ENCODE assay signal across 27 mouse cellular contexts in the genomic region with DNA sequence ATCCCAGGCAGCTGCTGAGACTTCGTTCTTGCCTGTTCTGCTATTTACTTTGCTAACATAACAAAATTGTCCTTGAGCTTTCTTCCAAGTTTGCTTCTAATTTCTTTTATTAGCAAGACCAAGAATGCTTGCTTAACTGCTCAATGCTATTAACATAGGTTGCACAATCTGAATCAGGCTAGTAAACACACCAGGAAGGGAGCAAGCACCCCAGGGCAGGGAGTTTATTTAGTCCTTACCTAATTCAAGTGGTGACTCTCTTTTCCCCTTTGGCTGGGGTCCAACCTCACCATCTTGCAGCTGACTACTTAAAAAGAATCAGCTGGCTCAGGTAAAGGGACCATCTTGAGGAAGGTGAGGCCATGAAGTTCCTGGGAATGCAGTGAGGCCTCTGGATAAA. TPM values are rescaled to one million over a fixed set of nuclear protein-coding genes. Genes with fewer than 3 reads are reported as not detected.
DNase-seq lines count a peak whose midpoint lies in the region; ATAC-seq and TF ChIP-seq lines count a peak whose summit lies in the region.
"Had no signal": no experiment of that assay in that cellular context is flagged by ENCODE, and none has a peak within 500 bp of the region (broad histone marks: within the 10 kb centered on the region; RNA-seq: fewer than 3 reads in every experiment).

No protein-coding gene starts in this region.

- H3K4me1 ChIP-seq in liver, adult 2 months (ENCODE audit: control insufficient read depth, insufficient read depth, low read length) = no peaks in the 10 kb centered on the region
- no peaks in the 10 kb centered on the region for H3K4me1 ChIP-seq in liver, embryonic 12.5 days
- H3K4me1 ChIP-seq: embryonic facial prominence, embryonic 13.5 days; forebrain, embryonic 13.5 days; heart, embryonic 10.5 days; liver, embryonic 15.5 days had no signal

- intact Hi-C loops in left cerebral cortex, postnatal 10 days (cut with DNase I) = no loop called here

- TF ChIP-seq CTCF in liver, adult 2 months (IDR thresholded peaks at IDR 0.05; ENCODE audit: low read depth, low read length) = no peak

- no peaks in the 10 kb centered on the region for H3K9me3 ChIP-seq in liver, embryonic 12.5 days (replicated peaks)
- H3K9me3 ChIP-seq: embryonic facial prominence, embryonic 13.5 days; forebrain, embryonic 13.5 days; heart, embryonic 10.5 days; liver, embryonic 15.5 days had no signal

- no peaks in the 10 kb centered on the region for H3K79me2 ChIP-seq in liver, adult 2 months (ENCODE audit: control insufficient read depth, insufficient read depth, low read length)

- no peak overlapping the region for H3K4me3 ChIP-seq in liver, adult 2 months (ENCODE audit: insufficient read depth, low read depth, low read length)
- no peak overlapping the region for H3K4me3 ChIP-seq in liver, embryonic 12.5 days
- H3K4me3 ChIP-seq: embryonic facial prominence, embryonic 13.5 days; forebrain, embryonic 13.5 days; gastrocnemius, adult 2 months; heart, embryonic 10.5 days; liver, embryonic 15.5 days had no signal

- no peaks in the 10 kb centered on the region for H3K36me3 ChIP-seq in liver, adult 2 months (ENCODE audit: control insufficient read depth, insufficient read depth, low read length)
- no peaks in the 10 kb centered on the region for H3K36me3 ChIP-seq in liver, embryonic 12.5 days
- H3K36me3 ChIP-seq: embryonic facial prominence, embryonic 13.5 days; heart, embryonic 10.5 days; liver, embryonic 15.5 days had no signal

- no peak overlapping the region for H3K4me2 ChIP-seq in liver, embryonic 12.5 days
- H3K4me2 ChIP-seq: embryonic facial prominence, embryonic 13.5 days; forebrain, embryonic 13.5 days; hindbrain, embryonic 14.5 days; liver, embryonic 15.5 days; midbrain, embryonic 11.5 days had no signal

- H3K27me3 ChIP-seq in liver, adult 2 months (ENCODE audit: control insufficient read depth, insufficient read depth, low read length) = no peaks in the 10 kb centered on the region
- no peaks in the 10 kb centered on the region for H3K27me3 ChIP-seq in liver, embryonic 12.5 days (replicated peaks)
- H3K27me3 ChIP-seq: embryonic facial prominence, embryonic 13.5 days; forebrain, embryonic 13.5 days; liver, embryonic 15.5 days had no signal

- no peak for ATAC-seq in liver, embryonic 12.5 days
- ATAC-seq: forebrain, embryonic 13.5 days; inflammation-experienced regulatory T-cells, adult 6 months had no signal

- WGBS in liver, adult 2 months = 10% methylated on average over 1 of the region's 1 CpGs
- WGBS in liver, embryonic 12.5 days (ENCODE audit: insufficient replicate concordance) = 44% methylated on average over 1 of the region's 1 CpGs

- no peak overlapping the region for H3K9ac ChIP-seq in liver, adult 2 months (ENCODE audit: low read depth, low read length)
- no peak overlapping the region for H3K9ac ChIP-seq in liver, embryonic 12.5 days
- H3K9ac ChIP-seq: embryonic facial prominence, embryonic 13.5 days; forebrain, embryonic 13.5 days; hindbrain, embryonic 14.5 days; liver, embryonic 15.5 days had no signal

- no peak overlapping the region for H3K27ac ChIP-seq in liver, adult 2 months (replicated peaks; ENCODE audit: insufficient read depth, low read depth, low read length)
- no peak overlapping the region for H3K27ac ChIP-seq in liver, embryonic 12.5 days
- H3K27ac ChIP-seq: embryonic facial prominence, embryonic 13.5 days; forebrain, embryonic 13.5 days; gastrocnemius, adult 2 months; heart, embryonic 10.5 days; hindbrain, embryonic 14.5 days; kidney, postnatal 0 days; liver, embryonic 15.5 days had no signal

- DNase-seq in heart, adult 11 months = peak; percentile 16
- no peak for DNase-seq in heart, adult 8-10 months (ENCODE audit: low spot score)
- peak; percentile 10 for DNase-seq in liver, adult 2 months (ENCODE audit: extremely low read depth, low read depth, low spot score)
- DNase-seq in lung, postnatal 10 days = peak; percentile 28
- no peak for DNase-seq in T-cell, adult 2 months (ENCODE audit: low spot score)
- DNase-seq in left cerebral cortex, postnatal 10 days (ENCODE audit: extremely low spot score in 1 of 2, low spot score in 2 of 2) = no peak
- DNase-seq: cerebellum, adult 11-12 months; cerebellum, postnatal 25 days; gastrocnemius, adult 2 months; heart, postnatal 4 days; layer of hippocampus, postnatal 36 days; thymus, postnatal 25 days had no signal

- TF ChIP-seq POLR2A in liver, adult 2 months (IDR thresholded peaks at IDR 0.05; ENCODE audit: extremely low read depth, insufficient read depth, low read length) = no peak

RNA-seq across cellular contexts. Expression of gene Pnlip, which starts 42.6 kb away (rescaled TPM):
- total RNA-seq in heart, adult 8-10 months (2022) = not detected
- 27.7 and 147 TPM in 2 replicates for total RNA-seq in liver, adult 2 months (2014; rRNA removed)
- 0.25 TPM in 1 of 2 replicates, not detected in the other for polyA plus RNA-seq in liver, adult 2 months (2012; rRNA removed)
- polyA plus RNA-seq in liver, embryonic 12.5 days (2016; fragmentation: Nextera tagmentation; extraction: Ambion mirVana) = 0.11 TPM in 1 of 2 replicates, not detected in the other
- 1 to 10 TPM; 4.6 to 5.3 TPM for total RNA-seq in left cerebral cortex, postnatal 10 days (2021)
- total RNA-seq: adrenal gland, adult 18-20 months; gastrocnemius, adult 2 months; gastrocnemius, postnatal 4 days; heart, postnatal 4 days; megakaryocyte progenitor cell, adult 5-6 weeks; midbrain, postnatal 0 days had no signal
- polyA plus RNA-seq: embryonic facial prominence, embryonic 13.5 days; forebrain, embryonic 13.5 days; heart, embryonic 10.5 days; heart, embryonic 16.5 days; inflammation-experienced regulatory T-cells, adult 6 months; kidney, postnatal 0 days; limb, embryonic 14.5 days; liver, embryonic 15.5 days; midbrain, embryonic 11.5 days had no signal

Comparison
In these comparisons a context has a peak if more than half of its experiments do, and no peak if none do; other contexts are left out.
1. DNase-seq: peak in heart, adult 11 months (single experiment), liver, adult 2 months (single experiment) and lung, postnatal 10 days (single experiment); none in heart, adult 8-10 months (single experiment), T-cell, adult 2 months (single experiment) and left cerebral cortex, postnatal 10 days (0 of 2).